Mouse (Mus musculus) left cerebral cortex, postnatal 36 days (tissue): Measurements from ENCODE around the gene Pus3. TPM values are rescaled to one million over a fixed set of nuclear protein-coding genes. Genes with fewer than 3 reads are reported as not detected.

Experiments used
- DNase-seq, 2 experiments: peaks; one replicate each; pipeline ENCODE4 v3.0.0; 2021 to 2022; ENCODE audit warnings: low spot score in 2 of 2, mixed read lengths in 1 of 2
- intact Hi-C: fragments of 180-260 bp; cut with DNase I; formaldehyde crosslinking; loops from one replicate; pipeline ENCODE4 v1.15.1; 2025
- total RNA-seq, 2 experiments: library from RNA; stranded (reverse); gene quantifications; 2 replicates each; pipeline ENCODE4 v1.2.3; 2021

The Pus3 gene
- total RNA-seq, 2 experiments from 2014 or later: 10.0 to 12.7 TPM

- intact Hi-C loops: no loop called here
- DNase-seq: no peak
Observed at GRCm38 (mm10) chr9:35543099-35543860, 15.1 kb upstream of the Pus3 start.

GRCm38 (mm10) chr9:35544666-35545065 lies 13.7 kb upstream of the Pus3 start:
- intact Hi-C loops: no loop called here

GRCm38 (mm10) chr9:35545704-35546103 lies 12.7 kb upstream of the Pus3 start:
- no peak for DNase-seq
- intact Hi-C loops: no loop called here

More at GRCm38 (mm10) chr9:35544666-35545065, 13.7 kb upstream of the Pus3 start:
- DNase-seq: no peak

- intact Hi-C loops: no loop called here
- no peak for DNase-seq
Observed at GRCm38 (mm10) chr9:35546745-35547144, 11.7 kb upstream of the Pus3 start.

DNA sequence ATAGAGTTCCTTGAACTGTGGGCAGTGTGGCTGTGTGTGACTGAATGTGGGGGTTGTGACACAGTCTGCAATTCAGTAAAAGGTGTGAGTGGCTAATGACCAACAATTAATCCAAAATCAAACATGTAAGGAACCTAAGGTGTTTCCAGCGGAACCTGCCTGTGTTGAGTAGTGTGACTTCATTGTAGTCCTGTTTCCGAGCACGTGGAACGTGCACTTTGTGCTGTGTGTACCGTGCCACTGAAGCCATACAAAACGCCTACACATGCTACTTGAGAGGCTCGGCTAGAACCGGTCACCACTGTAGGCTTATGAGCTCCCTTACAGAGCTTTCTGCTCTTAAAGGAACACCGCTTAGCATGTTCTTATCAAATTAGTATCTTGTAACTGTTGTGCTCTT lies 9.9 kb upstream of the Pus3 start:
- no peak for DNase-seq
- intact Hi-C loops: no loop called here

DNA sequence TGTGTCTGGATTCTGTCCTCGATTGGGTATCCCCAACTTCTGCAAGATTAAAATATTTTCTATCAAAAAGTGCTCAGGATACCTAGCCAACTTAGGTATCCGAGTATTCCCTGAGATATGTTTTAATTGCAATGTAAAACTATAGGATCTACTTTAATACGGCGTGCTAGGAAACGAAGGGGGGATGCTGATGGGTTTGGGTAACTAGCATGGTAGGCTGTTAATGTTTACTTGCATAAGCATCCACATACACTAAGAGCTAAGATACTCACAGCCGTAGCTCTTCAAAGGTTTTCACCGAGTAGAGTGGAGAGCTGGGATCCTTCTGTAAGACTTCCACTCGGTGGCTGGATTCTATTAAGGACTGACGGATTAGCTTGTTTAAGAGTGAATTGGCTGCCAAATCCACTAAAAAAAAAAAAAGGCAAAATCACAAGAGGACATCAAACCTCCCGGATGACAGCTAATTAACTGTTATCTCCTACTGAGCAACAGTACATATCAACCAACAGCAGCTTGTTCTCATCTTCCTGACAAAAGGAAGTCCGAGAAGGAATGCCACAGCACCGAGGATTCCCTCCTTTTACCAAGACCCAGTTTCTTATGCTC lies 1.8 kb upstream of the Pus3 start:
- intact Hi-C loops: no loop called here
- DNase-seq: peak in 1 of 2 experiments; percentile 1

GRCm38 (mm10) chr9:35559009-35559890 lies 855 bp downstream of the Pus3 start:
- intact Hi-C loops: no loop called here
- DNase-seq: peak; percentile 84 to 86

DNA sequence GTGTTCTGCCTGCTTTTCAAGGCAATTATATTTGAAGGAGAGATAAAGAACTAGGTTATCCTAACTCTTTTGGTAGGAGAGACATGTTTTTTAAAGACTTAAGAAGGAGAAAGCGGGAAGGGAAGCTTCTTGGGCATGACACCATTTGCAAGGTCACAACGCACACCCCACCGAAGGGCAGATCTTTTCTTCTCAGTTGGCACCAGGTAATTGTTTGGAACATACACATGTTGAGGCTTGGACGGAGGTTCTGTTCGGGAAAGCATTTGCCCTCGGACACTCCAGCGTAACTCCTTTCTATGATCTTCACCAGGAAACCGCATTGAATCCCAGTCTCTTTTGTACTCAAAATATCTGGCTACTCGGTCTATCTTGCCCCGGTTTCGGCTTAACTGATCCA lies 2.7 kb downstream of the Pus3 start:
- no peak for DNase-seq
- intact Hi-C loops: no loop called here

- no peak for DNase-seq
- intact Hi-C loops: no loop called here
Observed at GRCm38 (mm10) chr9:35561583-35561982, 3.2 kb downstream of the Pus3 start.

GRCm38 (mm10) chr9:35564536-35565240 lies 6.3 kb downstream of the Pus3 start:
- no peak for DNase-seq

DNA sequence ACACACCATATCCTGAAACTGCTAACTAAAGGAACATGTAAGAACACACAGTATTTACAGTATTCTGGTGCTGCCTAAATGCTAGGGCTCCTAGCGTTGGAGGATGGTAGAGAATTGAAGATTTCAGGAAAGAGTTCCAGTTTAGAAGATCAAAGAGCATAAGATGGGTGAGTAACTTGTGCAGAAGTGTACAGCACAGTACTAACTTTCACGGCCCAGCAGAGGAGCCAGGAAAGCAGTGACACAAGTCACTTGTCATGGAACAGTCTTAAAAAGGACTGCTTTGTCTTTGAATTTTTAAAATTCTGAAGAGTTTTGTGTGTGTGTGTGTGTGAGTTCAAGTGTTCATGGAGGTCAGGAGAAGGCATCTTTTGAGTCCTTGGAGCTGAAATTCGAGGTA lies 9.6 kb downstream of the Pus3 start:
- no peak for DNase-seq
- intact Hi-C loops: no loop called here

More at GRCm38 (mm10) chr9:35564536-35565240, 6.3 kb downstream of the Pus3 start:
- intact Hi-C loops: no loop called here

- peak; percentile 89 to 91 for DNase-seq
- intact Hi-C loops: no loop called here
Observed at GRCm38 (mm10) chr9:35569571-35570534, 11.5 kb downstream of the Pus3 start, which contains the start of the genes Pate2 and Hyls1. Gene Pate2 (plus strand): TSS chr9:35570284. Gene Hyls1 (minus strand): TSS chr9:35570398.

GRCm38 (mm10) chr9:35570663-35571062 lies 12.3 kb downstream of the Pus3 start:
- no peak for DNase-seq
- intact Hi-C loops: no loop called here

GRCm38 (mm10) chr9:35574416-35574815 lies 16.0 kb downstream of the Pus3 start:
- no peak for DNase-seq
- intact Hi-C loops: no loop called here

- intact Hi-C loops: no loop called here
Observed at GRCm38 (mm10) chr9:35587674-35588073, 29.3 kb downstream of the Pus3 start.

GRCm38 (mm10) chr9:35592903-35593302 lies 34.5 kb downstream of the Pus3 start:
- intact Hi-C loops: loop anchor here (2.0 to 5.0 kb wide), 2 partner anchors 114 to 1094 kb away; no protein-coding TSS in a partner anchor
- DNase-seq: peak; percentile 13 to 21

More at GRCm38 (mm10) chr9:35587674-35588073, 29.3 kb downstream of the Pus3 start:
- no peak for DNase-seq

- no peak for DNase-seq
- intact Hi-C loops: no loop called here
Observed at GRCm38 (mm10) chr9:35607647-35608405, 49.4 kb downstream of the Pus3 start.

GRCm38 (mm10) chr9:35611841-35612240 lies 53.4 kb downstream of the Pus3 start, which contains the start of gene Pate4:
Gene Pate4 (minus strand): TSS chr9:35611941.
- DNase-seq: no peak
- intact Hi-C loops: no loop called here
